Mouse (Mus musculus) MEL (cell line): ENCODE measurements around the gene Cuta.

Experiments used
- CTCF ChIP-seq, 3 experiments: IDR thresholded peaks in 2 of 3; conservative IDR thresholded peaks in 1 of 3; 2 replicates each; pipeline ENCODE4 v1.5.1; 2011 to 2012; ENCODE audit warnings: low read length in 3 of 3, low read depth in 2 of 3, mild to moderate bottlenecking in 2 of 3, improper control_type of control experiment in 1 of 3, inconsistent platforms in 1 of 3, mixed read lengths in 1 of 3, moderate library complexity in 1 of 3; ENCODE audit not compliant: control insufficient read depth in 1 of 3, insufficient read depth in 1 of 3, poor library complexity in 1 of 3, severe bottlenecking in 1 of 3
- RCOR1 ChIP-seq: IDR thresholded peaks from 2 replicates; pipeline ENCODE4 v1.6.1; 2012; ENCODE audit warnings: low read depth, mild to moderate bottlenecking, inconsistent platforms, low read length, improper control_type of control experiment
- SMC3 ChIP-seq: IDR thresholded peaks from 2 replicates; pipeline ENCODE4 v1.6.1; 2011; ENCODE audit warnings: low read depth, low read length, improper control_type of control experiment
- USF1 ChIP-seq: IDR thresholded peaks from 2 replicates; pipeline ENCODE4 v1.6.1; 2014; ENCODE audit warnings: low read depth, mild to moderate bottlenecking, inconsistent platforms, low read length, improper control_type of control experiment, moderate library complexity

DNA sequence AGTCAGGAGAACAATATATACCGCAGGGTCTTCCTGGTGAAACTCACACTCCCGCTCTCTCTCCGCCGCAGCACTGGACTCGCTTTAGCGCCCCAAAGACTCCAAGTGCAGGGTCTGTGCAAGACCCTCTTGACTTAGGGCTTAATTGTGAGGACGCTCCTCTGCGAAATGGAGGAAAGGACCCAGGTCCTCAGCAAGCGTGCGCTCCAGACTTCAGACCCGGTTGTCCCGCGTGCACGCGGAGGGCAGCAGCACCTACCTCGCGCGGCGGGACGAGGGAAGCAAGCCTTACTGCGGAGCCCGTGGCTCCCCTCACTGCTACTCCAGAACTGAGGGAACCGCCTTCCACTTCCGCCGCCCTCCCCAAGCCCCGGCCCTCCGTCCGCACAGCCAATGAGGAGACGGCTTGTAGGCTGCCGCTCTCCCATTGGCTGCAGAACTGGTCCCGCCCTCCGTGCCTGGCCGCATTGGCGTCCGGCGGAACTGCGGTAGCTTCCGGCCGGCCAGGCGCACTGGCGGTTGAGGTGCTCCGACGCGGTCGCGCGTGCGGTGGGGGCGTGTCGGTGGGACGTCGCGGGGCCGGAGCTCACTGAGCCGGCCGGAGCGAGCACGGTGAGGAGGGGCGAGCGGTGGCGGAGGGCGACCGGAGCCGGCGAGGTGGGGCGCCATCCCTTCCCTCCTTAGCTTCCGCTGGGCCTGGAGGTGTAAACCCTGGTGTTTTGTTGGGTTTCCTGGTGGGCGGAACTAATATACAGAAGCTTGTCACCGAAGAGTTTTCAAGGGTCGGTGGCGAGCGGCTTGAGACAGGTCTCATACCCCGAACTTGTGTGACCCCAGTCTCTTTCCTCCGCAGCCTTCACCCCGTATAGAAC is 33.6 kb upstream of the Cuta start, which contains the start of gene Zbtb9:
- TF ChIP-seq USF1: peak; percentile 51; the same call in 1 of the 2 replicates
- no peak for TF ChIP-seq CTCF (IDR thresholded peaks at IDR 0.05 in 2 of 3, conservative IDR thresholded peaks at IDR 0.05 in 1 of 3; ENCODE audit: control insufficient read depth in 1 of 3, insufficient read depth in 1 of 3, low read depth in 2 of 3, low read length in 3 of 3, poor library complexity in 1 of 3, severe bottlenecking in 1 of 3)
- no peak for TF ChIP-seq SMC3
- no peak for TF ChIP-seq RCOR1
